Mouse (Mus musculus) lung, embryonic 16.5 days (tissue): ENCODE data around the gene Pah. TPM values are rescaled to one million over a fixed set of nuclear protein-coding genes. Genes with fewer than 3 reads are reported as not detected.

Experiments
- ATAC-seq: fragments of 200-750 bp; cut with Nextera tagmentation; 2 replicates; pipeline ENCODE4 v1.8.0; 2017; ENCODE audit warnings: low read depth, mild to moderate bottlenecking, moderate library complexity
- H3K27ac ChIP-seq: fragments of 300-500 bp; sonication (generic); 2 replicates; pipeline ENCODE4 v1.5.1; 2014; ENCODE audit warnings: mild to moderate bottlenecking, control low read depth, low read length
- H3K27me3 ChIP-seq: fragments of 300-500 bp; sonication (generic); 2 replicates; pipeline ENCODE4 v1.6.1; 2014; ENCODE audit warnings: low read depth, low read length, mixed read lengths; ENCODE audit not compliant: control insufficient read depth, insufficient read depth
- H3K36me3 ChIP-seq: fragments of 300-500 bp; sonication (generic); 2 replicates; pipeline ENCODE4 v1.6.1; 2014; ENCODE audit warnings: low read length; ENCODE audit not compliant: control insufficient read depth, insufficient read depth
- H3K4me1 ChIP-seq: fragments of 300-500 bp; sonication (generic); replicated peaks from 2 replicates; pipeline ENCODE4 v1.6.1; 2014; ENCODE audit warnings: low read length, mixed read lengths; ENCODE audit not compliant: control insufficient read depth, insufficient read depth
- H3K4me2 ChIP-seq: fragments of 300-500 bp; sonication (generic); 2 replicates; pipeline ENCODE4 v1.6.1; 2014; ENCODE audit warnings: low read depth, low read length, control low read depth
- H3K4me3 ChIP-seq: fragments of 300-500 bp; sonication (generic); 2 replicates; pipeline ENCODE4 v1.5.1; 2014; ENCODE audit warnings: mild to moderate bottlenecking, low read length, control low read depth
- H3K9ac ChIP-seq: fragments of 300-500 bp; sonication (generic); 2 replicates; pipeline ENCODE4 v1.6.1; 2014; ENCODE audit warnings: low read length, control low read depth
- H3K9me3 ChIP-seq: fragments of 300-500 bp; sonication (generic); 2 replicates; pipeline ENCODE4 v1.6.1; 2016; ENCODE audit warnings: low read length; ENCODE audit not compliant: control insufficient read depth
- WGBS: fragments of 180-500 bp; shearing (Covaris S2); extraction: QIAGEN DNeasy Blood & Tissue Kit; methylation state at CpG from one replicate; pipeline ENCODE4 v1.1.7; 2014; 5-methylcytosine and 5-hydroxymethylcytosine counted together
- polyA plus RNA-seq: library from polyadenylated mRNA; unstranded; fragments of >200 nt; fragmentation: Nextera tagmentation; extraction: Ambion mirVana; gene quantifications from 2 replicates; pipeline ENCODE4 v1.2.1, GENCODE M21; 2015

Pah gene
- polyA plus RNA-seq, 1 experiment from 2014 or later: 0.16 TPM

- H3K4me2 ChIP-seq: no peak overlapping the region
- no peak overlapping the region for H3K9ac ChIP-seq
- no peaks in the 10 kb centered on the region for H3K4me1 ChIP-seq
- WGBS: 73% methylated on average over 8 of the region's 8 CpGs
- H3K27ac ChIP-seq: no peak overlapping the region
- no peaks in the 10 kb centered on the region for H3K9me3 ChIP-seq
- H3K36me3 ChIP-seq: no peaks in the 10 kb centered on the region
- no peaks in the 10 kb centered on the region for H3K27me3 ChIP-seq
- no peak overlapping the region for H3K4me3 ChIP-seq
- no peak for ATAC-seq
Measured at GRCm38 (mm10) chr10:87545759-87546158, 24.2 kb downstream of the Pah start.

- WGBS: 47% methylated on average over 19 of the region's 19 CpGs
- H3K4me1 ChIP-seq: no peaks in the 10 kb centered on the region
Measured at GRCm38 (mm10) chr10:87546299-87547234, 25.0 kb downstream of the Pah start.

GRCm38 (mm10) chr10:87552726-87553125 is 31.1 kb downstream of the Pah start:
- no peak overlapping the region for H3K9ac ChIP-seq
- no peaks in the 10 kb centered on the region for H3K4me1 ChIP-seq
- ATAC-seq: 0 out of 2 replicates have a peak, but pooled peaks have one; percentile 15
- no peak overlapping the region for H3K4me3 ChIP-seq
- no peaks in the 10 kb centered on the region for H3K27me3 ChIP-seq
- no peaks in the 10 kb centered on the region for H3K36me3 ChIP-seq
- H3K27ac ChIP-seq: no peak overlapping the region
- 32% methylated on average over 8 of the region's 8 CpGs for WGBS
- H3K9me3 ChIP-seq: no peaks in the 10 kb centered on the region
- H3K4me2 ChIP-seq: no peak overlapping the region

More at GRCm38 (mm10) chr10:87546299-87547234, 25.0 kb downstream of the Pah start:
- H3K27me3 ChIP-seq: no peaks in the 10 kb centered on the region
- H3K9ac ChIP-seq: no peak overlapping the region
- no peak overlapping the region for H3K27ac ChIP-seq
- H3K9me3 ChIP-seq: no peaks in the 10 kb centered on the region
- H3K4me3 ChIP-seq: no peak overlapping the region
- no peak overlapping the region for H3K4me2 ChIP-seq
- no peak for ATAC-seq
- no peaks in the 10 kb centered on the region for H3K36me3 ChIP-seq

DNA sequence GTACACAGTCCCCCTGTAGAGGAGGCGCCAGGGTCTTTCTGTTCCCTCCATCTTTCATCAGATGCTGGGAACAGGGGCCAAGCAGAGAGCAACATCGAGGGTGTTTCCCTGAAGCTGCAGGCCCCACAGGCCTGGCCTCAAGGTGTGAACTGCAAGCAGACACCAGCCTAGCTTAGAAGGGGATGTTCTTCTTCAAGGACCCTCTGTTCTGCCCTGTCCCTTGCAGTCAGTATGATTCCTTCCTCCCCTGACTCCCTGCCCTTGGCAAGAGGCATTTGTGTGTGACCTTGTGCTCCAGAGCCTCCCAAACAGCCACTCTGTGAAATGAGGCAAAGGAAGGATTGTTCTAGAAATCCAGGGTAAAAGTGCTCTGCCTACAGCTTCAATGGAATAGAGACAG is 34.8 kb downstream of the Pah start:
- no peak overlapping the region for H3K4me3 ChIP-seq
- no peak overlapping the region for H3K9ac ChIP-seq
- no peak for ATAC-seq
- H3K27me3 ChIP-seq: no peaks in the 10 kb centered on the region
- H3K4me1 ChIP-seq: no peaks in the 10 kb centered on the region
- H3K36me3 ChIP-seq: no peaks in the 10 kb centered on the region
- H3K27ac ChIP-seq: no peak overlapping the region
- no peak overlapping the region for H3K4me2 ChIP-seq
- WGBS: 44% methylated on average over 2 of the region's 2 CpGs
- H3K9me3 ChIP-seq: no peaks in the 10 kb centered on the region

GRCm38 (mm10) chr10:87563818-87564217 is 42.2 kb downstream of the Pah start:
- ATAC-seq: no peak
- H3K4me2 ChIP-seq: no peak overlapping the region
- no peaks in the 10 kb centered on the region for H3K36me3 ChIP-seq
- no peak overlapping the region for H3K4me3 ChIP-seq
- no peak overlapping the region for H3K27ac ChIP-seq
- no peaks in the 10 kb centered on the region for H3K9me3 ChIP-seq
- H3K9ac ChIP-seq: no peak overlapping the region
- no peaks in the 10 kb centered on the region for H3K4me1 ChIP-seq
- 77% methylated on average over 9 of the region's 9 CpGs for WGBS
- no peaks in the 10 kb centered on the region for H3K27me3 ChIP-seq

GRCm38 (mm10) chr10:87565712-87566111 is 44.1 kb downstream of the Pah start:
- no peaks in the 10 kb centered on the region for H3K4me1 ChIP-seq
- 55% methylated on average over 2 of the region's 2 CpGs for WGBS
- no peaks in the 10 kb centered on the region for H3K27me3 ChIP-seq
- H3K9ac ChIP-seq: no peak overlapping the region
- ATAC-seq: no peak
- H3K27ac ChIP-seq: no peak overlapping the region
- H3K9me3 ChIP-seq: no peaks in the 10 kb centered on the region
- H3K4me2 ChIP-seq: no peak overlapping the region
- H3K36me3 ChIP-seq: no peaks in the 10 kb centered on the region
- H3K4me3 ChIP-seq: no peak overlapping the region

DNA sequence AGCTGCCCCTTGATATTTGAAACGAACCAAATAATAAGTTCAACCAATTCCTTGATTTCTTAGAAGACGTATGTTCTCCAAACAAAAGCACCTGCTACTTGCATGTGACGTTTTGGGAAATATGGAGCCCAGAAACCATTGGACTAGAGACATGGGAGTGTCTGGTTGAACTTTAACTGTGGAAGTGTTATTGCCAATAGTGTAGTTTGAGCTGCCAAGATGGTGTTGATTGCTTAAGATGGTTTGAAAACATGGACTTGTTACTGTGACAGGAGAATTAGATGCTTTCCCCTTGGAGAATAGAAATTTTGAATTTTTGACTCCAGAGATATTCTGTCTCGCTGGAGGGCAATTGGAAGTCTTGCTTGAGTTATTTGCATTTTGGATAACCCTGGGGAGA is 50.9 kb downstream of the Pah start:
- H3K4me1 ChIP-seq: no peaks in the 10 kb centered on the region
- H3K36me3 ChIP-seq: no peaks in the 10 kb centered on the region
- no peak overlapping the region for H3K4me2 ChIP-seq
- no peak for ATAC-seq
- H3K9me3 ChIP-seq: no peaks in the 10 kb centered on the region
- H3K27ac ChIP-seq: no peak overlapping the region
- no peak overlapping the region for H3K4me3 ChIP-seq
- no peaks in the 10 kb centered on the region for H3K27me3 ChIP-seq
- 73% methylated on average over 4 of the region's 4 CpGs for WGBS
- no peak overlapping the region for H3K9ac ChIP-seq

DNA sequence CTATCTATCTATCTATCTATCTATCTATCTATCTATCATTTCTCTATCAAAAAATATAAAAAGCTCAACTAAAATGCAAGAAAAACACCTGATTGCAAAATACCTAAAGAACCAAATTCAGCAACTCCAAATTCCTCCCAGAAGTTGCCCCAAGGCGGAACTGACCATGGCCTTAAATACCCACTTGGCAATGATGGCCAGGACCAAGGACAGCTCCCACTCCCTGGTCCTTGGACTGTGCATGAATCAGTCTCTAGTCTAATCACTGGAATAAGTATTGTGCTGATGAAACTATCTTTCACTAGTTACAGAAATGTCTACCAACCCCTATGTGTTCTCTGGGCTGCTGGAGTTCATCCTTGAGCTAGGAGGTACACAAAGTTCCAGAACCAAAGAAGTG is 65.1 kb downstream of the Pah start:
- H3K4me1 ChIP-seq: no peaks in the 10 kb centered on the region
- H3K27me3 ChIP-seq: no peaks in the 10 kb centered on the region
- no peak overlapping the region for H3K4me3 ChIP-seq
- H3K27ac ChIP-seq: no peak overlapping the region
- WGBS: 73% methylated on average over 1 of the region's 1 CpGs
- no peaks in the 10 kb centered on the region for H3K9me3 ChIP-seq
- no peak overlapping the region for H3K9ac ChIP-seq
- no peaks in the 10 kb centered on the region for H3K36me3 ChIP-seq
- no peak for ATAC-seq
- no peak overlapping the region for H3K4me2 ChIP-seq

DNA sequence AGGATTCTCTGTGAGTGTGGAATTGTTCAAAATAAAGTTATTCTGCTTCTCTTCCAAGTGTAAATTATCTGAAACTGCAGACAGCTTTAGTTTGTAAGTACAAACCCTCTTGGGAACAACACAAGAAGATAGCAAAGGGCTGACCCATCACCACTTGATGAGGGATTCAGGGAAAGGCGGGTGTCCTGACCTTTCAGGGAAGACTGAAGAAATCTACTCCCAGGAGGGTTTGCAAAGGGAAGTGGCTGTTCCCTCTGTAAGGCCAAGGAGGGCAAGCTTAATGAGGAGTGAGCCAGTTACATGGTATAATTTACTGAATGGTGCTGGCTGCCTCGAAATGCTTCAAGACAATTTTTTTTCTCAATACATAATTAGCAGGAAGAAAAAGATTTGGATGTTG is 72.3 kb downstream of the Pah start:
- H3K9me3 ChIP-seq: no peaks in the 10 kb centered on the region
- no peak overlapping the region for H3K4me2 ChIP-seq
- H3K4me3 ChIP-seq: no peak overlapping the region
- H3K27ac ChIP-seq: no peak overlapping the region
- no peaks in the 10 kb centered on the region for H3K27me3 ChIP-seq
- no peak for ATAC-seq
- H3K9ac ChIP-seq: no peak overlapping the region
- H3K36me3 ChIP-seq: no peaks in the 10 kb centered on the region
- H3K4me1 ChIP-seq: no peaks in the 10 kb centered on the region
- 40% methylated on average over 2 of the region's 2 CpGs for WGBS
